Mouse (Mus musculus): ENCODE data around the gene Rhot1.

The Rhot1 gene

GRCm38 (mm10) chr11:80287150-80287549 lies 78.3 kb downstream of the Rhot1 start:
- peak; percentile 59 to 69 for DNase-seq (ENCODE audit: low spot score in 2 of 2)

GRCm38 (mm10) chr11:80289701-80290445 lies 81.1 kb downstream of the Rhot1 start:
- peak in 1 of 2 experiments; percentile 42 for DNase-seq (ENCODE audit: low spot score in 2 of 2)

GRCm38 (mm10) chr11:80291004-80291403 lies 82.2 kb downstream of the Rhot1 start:
- DNase-seq (ENCODE audit: low spot score in 2 of 2): no peak

GRCm38 (mm10) chr11:80292463-80292862 lies 83.6 kb downstream of the Rhot1 start:
- DNase-seq (ENCODE audit: low spot score in 2 of 2): no peak

- no peak for DNase-seq (ENCODE audit: low spot score in 2 of 2)
Measured at GRCm38 (mm10) chr11:80295066-80295465, 86.2 kb downstream of the Rhot1 start.

- no peak for DNase-seq (ENCODE audit: low spot score in 2 of 2)
Measured at GRCm38 (mm10) chr11:80295785-80296184, 87.0 kb downstream of the Rhot1 start.

- DNase-seq (ENCODE audit: low spot score in 2 of 2): no peak
Measured at GRCm38 (mm10) chr11:80299513-80300235, 90.9 kb downstream of the Rhot1 start.

GRCm38 (mm10) chr11:80300551-80301315 lies 91.9 kb downstream of the Rhot1 start, which contains the start of gene Rhbdl3:
Gene Rhbdl3 (plus strand): TSS chr11:80300912.
- peak; percentile 32 to 52 for DNase-seq (ENCODE audit: low spot score in 2 of 2)

GRCm38 (mm10) chr11:80301316-80302045 lies 92.7 kb downstream of the Rhot1 start:
- peak; percentile 26 to 40 for DNase-seq (ENCODE audit: low spot score in 2 of 2)

- no peak for DNase-seq (ENCODE audit: low spot score in 2 of 2)
Measured at GRCm38 (mm10) chr11:80302046-80302390, 93.2 kb downstream of the Rhot1 start.

- DNase-seq (ENCODE audit: low spot score in 2 of 2): peak; percentile 36 to 75
Measured at GRCm38 (mm10) chr11:80302536-80302935, 93.7 kb downstream of the Rhot1 start.

- no peak for DNase-seq (ENCODE audit: low spot score in 2 of 2)
Measured at GRCm38 (mm10) chr11:80303746-80304145, 94.9 kb downstream of the Rhot1 start.

- no peak for DNase-seq (ENCODE audit: low spot score in 2 of 2)
Measured at GRCm38 (mm10) chr11:80304846-80305245, 96.0 kb downstream of the Rhot1 start.

GRCm38 (mm10) chr11:80308537-80308936 lies 99.7 kb downstream of the Rhot1 start:
- DNase-seq (ENCODE audit: low spot score in 2 of 2): no peak

GRCm38 (mm10) chr11:80311271-80311670 lies 102.5 kb downstream of the Rhot1 start:
- DNase-seq (ENCODE audit: low spot score in 2 of 2): no peak

GRCm38 (mm10) chr11:80312049-80312448 lies 103.2 kb downstream of the Rhot1 start:
- DNase-seq (ENCODE audit: low spot score in 2 of 2): no peak

- no peak for DNase-seq (ENCODE audit: low spot score in 2 of 2)
Measured at GRCm38 (mm10) chr11:80312565-80312964, 103.7 kb downstream of the Rhot1 start.

- no peak for DNase-seq (ENCODE audit: low spot score in 2 of 2)
Measured at GRCm38 (mm10) chr11:80313462-80313861, 104.6 kb downstream of the Rhot1 start.

- no peak for DNase-seq (ENCODE audit: low spot score in 2 of 2)
Measured at GRCm38 (mm10) chr11:80313944-80314343, 105.1 kb downstream of the Rhot1 start.

GRCm38 (mm10) chr11:80315743-80316639 lies 107.2 kb downstream of the Rhot1 start:
- no peak for DNase-seq (ENCODE audit: low spot score in 2 of 2)

All from urinary bladder, postnatal 36 days (tissue).